Comparison of ENCODE assay signal across 7 mouse cellular contexts in genomic region chr5:113504654-113505053, GRCm38 (mm10). TPM values are rescaled to one million over a fixed set of nuclear protein-coding genes. Genes with fewer than 3 reads are reported as not detected.
DNase-seq lines count a peak whose midpoint lies in the region; ATAC-seq and TF ChIP-seq lines count a peak whose summit lies in the region.

No protein-coding gene starts in this region.

- WGBS in forebrain, embryonic 15.5 days, result 16% methylated on average over 4 of the region's 4 CpGs
- WGBS in midbrain, embryonic 14.5 days, result 15% methylated on average over 4 of the region's 4 CpGs
- 35% methylated on average over 4 of the region's 4 CpGs for WGBS in liver, postnatal 0 days (ENCODE audit: insufficient replicate concordance)

- no peak overlapping the region for H3K4me3 ChIP-seq in C2C12 (ENCODE audit: insufficient read depth, poor library complexity, severe bottlenecking)
- H3K4me3 ChIP-seq in forebrain, embryonic 15.5 days, result no peak overlapping the region
- H3K4me3 ChIP-seq in midbrain, embryonic 14.5 days (replicated peaks; ENCODE audit: low read depth, low read length), result no peak overlapping the region
- H3K4me3 ChIP-seq in liver, postnatal 0 days (ENCODE audit: low read depth, low read length), result no peak overlapping the region

- no peak for TF ChIP-seq CTCF in C2C12 (IDR thresholded peaks at IDR 0.05; ENCODE audit: control insufficient read depth, insufficient read depth, insufficient read length)
- no peak for TF ChIP-seq CTCF in liver, postnatal 0 days (IDR thresholded peaks at IDR 0.05; ENCODE audit: low read depth)

- H3K4me2 ChIP-seq in forebrain, embryonic 15.5 days (replicated peaks), result no peak overlapping the region
- H3K4me2 ChIP-seq in midbrain, embryonic 14.5 days (ENCODE audit: low read length), result no peak overlapping the region
- H3K4me2 ChIP-seq in liver, postnatal 0 days (ENCODE audit: low read depth, low read length), result no peak overlapping the region

- ATAC-seq in forebrain, embryonic 15.5 days (replicated peaks), result peak; percentile 57
- 0 out of 2 replicates have a peak, but pooled peaks have one; percentile 22 for ATAC-seq in midbrain, embryonic 14.5 days (ENCODE audit: low FRiP score, low TSS enrichment)
- ATAC-seq in liver, postnatal 0 days, result no peak

- H3K79me2 ChIP-seq in C2C12 (ENCODE audit: control insufficient read depth, insufficient read depth), result no peaks in the 10 kb centered on the region

- peaks cover 28% of the 10 kb centered on the region for H3K4me1 ChIP-seq in forebrain, embryonic 15.5 days
- H3K4me1 ChIP-seq in midbrain, embryonic 14.5 days (ENCODE audit: control insufficient read depth, insufficient read depth, low read length), result peaks cover 14% of the 10 kb centered on the region
- H3K4me1 ChIP-seq in liver, postnatal 0 days (ENCODE audit: insufficient read depth), result no peaks in the 10 kb centered on the region

- peaks cover 74% of the 10 kb centered on the region for H3K27me3 ChIP-seq in C2C12 (ENCODE audit: control insufficient read depth, insufficient read depth, insufficient read length)
- H3K27me3 ChIP-seq in forebrain, embryonic 15.5 days, result no peaks in the 10 kb centered on the region
- no peaks in the 10 kb centered on the region for H3K27me3 ChIP-seq in midbrain, embryonic 14.5 days (ENCODE audit: control insufficient read depth, insufficient read depth, low read length)
- no peaks in the 10 kb centered on the region for H3K27me3 ChIP-seq in liver, postnatal 0 days (ENCODE audit: insufficient read depth, low read length)

- H3K36me3 ChIP-seq in C2C12 (ENCODE audit: control insufficient read depth, insufficient read depth), result no peaks in the 10 kb centered on the region
- H3K36me3 ChIP-seq in forebrain, embryonic 15.5 days, result no peaks in the 10 kb centered on the region
- no peaks in the 10 kb centered on the region for H3K36me3 ChIP-seq in midbrain, embryonic 14.5 days (ENCODE audit: control insufficient read depth, insufficient read depth, low read length)
- no peaks in the 10 kb centered on the region for H3K36me3 ChIP-seq in liver, postnatal 0 days (replicated peaks; ENCODE audit: insufficient read depth, low read length)

- no peaks in the 10 kb centered on the region for H3K79me3 ChIP-seq in C2C12 (ENCODE audit: low read depth)

- peak; percentile 71 to 73 for DNase-seq in cerebellum, postnatal 25 days
- DNase-seq in midbrain, embryonic 14.5 days, result no peak
- no peak for DNase-seq in frontal cortex, postnatal 10 days (ENCODE audit: low spot score in 2 of 2)
- DNase-seq in liver, postnatal 0 days, result no peak
- DNase-seq in adrenal gland, postnatal 4 days (ENCODE audit: low spot score in 2 of 2), result no peak

- H3K9ac ChIP-seq in forebrain, embryonic 15.5 days (replicated peaks), result no peak overlapping the region
- no peak overlapping the region for H3K9ac ChIP-seq in midbrain, embryonic 14.5 days (replicated peaks; ENCODE audit: low read length)
- no peak overlapping the region for H3K9ac ChIP-seq in liver, postnatal 0 days (replicated peaks)

- peak overlapping the region; percentile 60 for H3K27ac ChIP-seq in forebrain, embryonic 15.5 days (replicated peaks)
- H3K27ac ChIP-seq in midbrain, embryonic 14.5 days (replicated peaks; ENCODE audit: low read depth, low read length), result peak overlapping the region; percentile 79
- no peak overlapping the region for H3K27ac ChIP-seq in liver, postnatal 0 days (ENCODE audit: low read depth)

- H3ac ChIP-seq in C2C12 (ENCODE audit: control insufficient read depth, insufficient read length, low read depth), result no peak overlapping the region

- TF ChIP-seq EP300 in liver, postnatal 0 days (IDR thresholded peaks at IDR 0.05; ENCODE audit: low read depth), result no peak

- H3K9me3 ChIP-seq in forebrain, embryonic 15.5 days, result no peaks in the 10 kb centered on the region
- H3K9me3 ChIP-seq in midbrain, embryonic 14.5 days (ENCODE audit: control insufficient read depth, low read length), result no peaks in the 10 kb centered on the region
- no peaks in the 10 kb centered on the region for H3K9me3 ChIP-seq in liver, postnatal 0 days (ENCODE audit: low read length)

TF ChIP-seq in C2C12, 6 proteins besides CTCF, POLR2A, EP300 and RAD21:
- TF ChIP-seq USF1 (IDR thresholded peaks at IDR 0.05; ENCODE audit: low read depth), result no peak
- peak; percentile 16 for TF ChIP-seq MYOD1 (IDR thresholded peaks at IDR 0.05; ENCODE audit: control insufficient read depth, insufficient read length, low read depth)
- TF ChIP-seq FOSL1 (IDR thresholded peaks at IDR 0.05; ENCODE audit: insufficient read depth, low read length, poor library complexity, severe bottlenecking), result no peak
- no peak for TF ChIP-seq MAX (IDR thresholded peaks at IDR 0.05)

RNA-seq across cellular contexts. Expression of gene Wscd2, which starts 14.5 kb away (rescaled TPM):
- not detected for polyA plus RNA-seq in C2C12 (2012; fragmentation: generic; extraction: Trizol)
- polyA plus RNA-seq in forebrain, embryonic 15.5 days (2015; fragmentation: Nextera tagmentation; extraction: Ambion mirVana), result 7.9 and 8.4 TPM in 2 replicates
- 10.7 and 12.0 TPM in 2 replicates for polyA plus RNA-seq in midbrain, embryonic 14.5 days (2014; fragmentation: Nextera tagmentation; extraction: Ambion mirVana)
- 0.04 TPM in 1 of 2 replicates, not detected in the other for polyA plus RNA-seq in liver, postnatal 0 days (2015; fragmentation: Nextera tagmentation; extraction: Ambion mirVana)
- total RNA-seq in adrenal gland, postnatal 4 days (2021), result 10 to 100 TPM; 10.2 to 11.6 TPM

Comparison
In these comparisons a context has a peak if more than half of its experiments do, and no peak if none do; other contexts are left out.
1. DNase-seq: peak in cerebellum, postnatal 25 days (2 of 2); none in midbrain, embryonic 14.5 days (single experiment), frontal cortex, postnatal 10 days (0 of 2), liver, postnatal 0 days (single experiment) and adrenal gland, postnatal 4 days (0 of 2).